Mouse (Mus musculus) large intestine, adult 2 months (tissue): ENCODE data around the gene Gm4836. TPM values are rescaled to one million over a fixed set of nuclear protein-coding genes. Genes with fewer than 3 reads are reported as not detected.
"Not testable (repeated sequence)": the region's sequence is repeated elsewhere in the genome, so short reads cannot be mapped to it uniquely, and the experiment has no call there.

Source experiments
- DNase-seq: peaks from one replicate; pipeline ENCODE4 v3.0.0-alpha.2; 2012; ENCODE audit warnings: low read depth, low spot score
- WGBS: fragments of 180-500 bp; shearing (Covaris S2); methylation state at CpG from one replicate; pipeline ENCODE4 v1.1.7; 2018; 5-methylcytosine and 5-hydroxymethylcytosine counted together
- polyA plus RNA-seq: library from polyadenylated mRNA; depleted of rRNA; stranded (reverse); fragments of >200 nt; gene quantifications from 2 replicates; pipeline ENCODE4 v1.2.3, GENCODE M21; 2012; rRNA removed

The Gm4836 gene
- polyA plus RNA-seq, result not detected in 2 replicates

GRCm38 (mm10) chrX:28293532-28293931 is at the start of gene Gm4836:
TSS of gene Gm4836 (minus strand) at chrX:28293632.
- not testable (repeated sequence) for DNase-seq
- no CpG with 5 or more reads among the region's 6 CpGs for WGBS
